Mouse (Mus musculus): Measurements from ENCODE around the gene Slc5a12.

The Slc5a12 gene

GRCm38 (mm10) chr2:110596932-110597331, at the start of gene Slc5a12:
Gene Slc5a12 (plus strand): TSS chr2:110597298.
- no peak for DNase-seq (ENCODE audit: low spot score)

GRCm38 (mm10) chr2:110556098-110556497, 41.0 kb upstream of the Slc5a12 start:
- DNase-seq (ENCODE audit: low spot score) = no peak

GRCm38 (mm10) chr2:110562621-110563020, 34.5 kb upstream of the Slc5a12 start:
- DNase-seq (ENCODE audit: low spot score) = no peak

- DNase-seq (ENCODE audit: low spot score) = peak; percentile 51
Measured at GRCm38 (mm10) chr2:110564673-110565627, 32.1 kb upstream of the Slc5a12 start.

- DNase-seq (ENCODE audit: low spot score) = no peak
Measured at GRCm38 (mm10) chr2:110586692-110587091, 10.4 kb upstream of the Slc5a12 start.

- DNase-seq (ENCODE audit: low spot score) = no peak
Measured at GRCm38 (mm10) chr2:110590007-110590406, 7.1 kb upstream of the Slc5a12 start.

GRCm38 (mm10) chr2:110592276-110592675, 4.8 kb upstream of the Slc5a12 start:
- no peak for DNase-seq (ENCODE audit: low spot score)

- no peak for DNase-seq (ENCODE audit: low spot score)
Measured at GRCm38 (mm10) chr2:110644358-110644757, 47.3 kb downstream of the Slc5a12 start.

GRCm38 (mm10) chr2:110644846-110645245, 47.7 kb downstream of the Slc5a12 start:
- DNase-seq (ENCODE audit: low spot score) = no peak

- no peak for DNase-seq (ENCODE audit: low spot score)
Measured at GRCm38 (mm10) chr2:110663329-110663728, 66.2 kb downstream of the Slc5a12 start.

- no peak for DNase-seq (ENCODE audit: low spot score)
Measured at GRCm38 (mm10) chr2:110671071-110671624, 74.0 kb downstream of the Slc5a12 start.
